Mouse (Mus musculus) brown adipose tissue, adult 24 weeks (tissue): ENCODE results near the gene Rnf207. TPM values are rescaled to one million over a fixed set of nuclear protein-coding genes. Genes with fewer than 3 reads are reported as not detected.

ENCODE experiments used
- H3K27ac ChIP-seq: fragments of 200-500 bp; replicated peaks from 2 replicates; pipeline ENCODE4 v1.5.1; 2012; ENCODE audit warnings: low read depth, mild to moderate bottlenecking, low read length
- H3K4me1 ChIP-seq: fragments of 200-500 bp; 2 replicates; pipeline ENCODE4 v1.6.1; 2012; ENCODE audit warnings: low read length, mixed read lengths; ENCODE audit not compliant: control insufficient read depth, insufficient read depth, insufficient read length
- H3K4me3 ChIP-seq: fragments of 200-500 bp; 2 replicates; pipeline ENCODE4 v1.5.1; 2012; ENCODE audit warnings: low read depth, mild to moderate bottlenecking, low read length, moderate library complexity; ENCODE audit not compliant: insufficient read depth
- polyA plus RNA-seq: library from polyadenylated mRNA; stranded (reverse); fragments of >200 nt; gene quantifications from 2 replicates; pipeline ENCODE4 v1.2.4, GENCODE M21; 2012; ENCODE audit not compliant: missing spikeins, insufficient read depth, insufficient read length

Rnf207 gene
- polyA plus RNA-seq, 1 experiment: not detected

GRCm38 (mm10) chr4:152291562-152291961 is 27.2 kb downstream of the Rnf207 start, which contains the start of gene Hes3:
Hes3 (minus strand) TSS chr4:152291662.
- Histone ChIP-seq H3K4me3 (no peak within 1 kb of the TSS), H3K4me1 (peaks cover 2% of the 10 kb centered on the region; the same call in 1 of the 2 replicates), H3K27ac (no peak within 1 kb of the TSS)

GRCm38 (mm10) chr4:152290991-152291390 is 27.8 kb downstream of the Rnf207 start:
- H3K4me1 ChIP-seq: no peaks in the 10 kb centered on the region; the same call in 1 of the 2 replicates
- H3K4me3 ChIP-seq: no peak overlapping the region
- H3K27ac ChIP-seq: no peak overlapping the region

- H3K4me3 ChIP-seq: no peak overlapping the region
- no peaks in the 10 kb centered on the region; the same call in 1 of the 2 replicates for H3K4me1 ChIP-seq
- no peak overlapping the region for H3K27ac ChIP-seq
These were observed 28.4 kb downstream of the Rnf207 start for GRCm38 (mm10) chr4:152290385-152290784.

- no peak overlapping the region for H3K27ac ChIP-seq
- H3K4me3 ChIP-seq: no peak overlapping the region
- no peaks in the 10 kb centered on the region for H3K4me1 ChIP-seq
These were observed 30.3 kb downstream of the Rnf207 start for GRCm38 (mm10) chr4:152288398-152288945.

GRCm38 (mm10) chr4:152287317-152288120 is 31.3 kb downstream of the Rnf207 start:
- no peaks in the 10 kb centered on the region for H3K4me1 ChIP-seq
- H3K4me3 ChIP-seq: no peak overlapping the region

GRCm38 (mm10) chr4:152286887-152287286 is 31.9 kb downstream of the Rnf207 start:
- Histone ChIP-seq H3K4me1 (no peaks in the 10 kb centered on the region), H3K4me3 (no peak overlapping the region), H3K27ac (no peak overlapping the region)

More at GRCm38 (mm10) chr4:152287317-152288120, 31.3 kb downstream of the Rnf207 start:
- H3K27ac ChIP-seq: no peak overlapping the region

GRCm38 (mm10) chr4:152286183-152286582 is 32.6 kb downstream of the Rnf207 start:
- no peak overlapping the region for H3K4me3 ChIP-seq
- no peak overlapping the region for H3K27ac ChIP-seq
- H3K4me1 ChIP-seq: no peaks in the 10 kb centered on the region

- Histone ChIP-seq H3K27ac (no peak overlapping the region), H3K4me1 (no peaks in the 10 kb centered on the region), H3K4me3 (no peak overlapping the region)
These were observed 33.3 kb downstream of the Rnf207 start for GRCm38 (mm10) chr4:152285505-152285904.

GRCm38 (mm10) chr4:152283186-152283950 is 35.4 kb downstream of the Rnf207 start:
- Histone ChIP-seq H3K4me1 (no peaks in the 10 kb centered on the region), H3K4me3 (peak overlapping the region; percentile 32; the same call in 1 of the 2 replicates), H3K27ac (no peak overlapping the region)

- Histone ChIP-seq H3K4me1 (no peaks in the 10 kb centered on the region), H3K27ac (no peak overlapping the region), H3K4me3 (peak overlapping the region; percentile 32; the same call in 1 of the 2 replicates)
These were observed 36.1 kb downstream of the Rnf207 start for GRCm38 (mm10) chr4:152282721-152283120.

- H3K4me3 ChIP-seq: no peak overlapping the region
- no peak overlapping the region for H3K27ac ChIP-seq
- no peaks in the 10 kb centered on the region for H3K4me1 ChIP-seq
These were observed 37.2 kb downstream of the Rnf207 start for GRCm38 (mm10) chr4:152281601-152282000.

- Histone ChIP-seq H3K4me3 (no peak overlapping the region), H3K27ac (no peak overlapping the region), H3K4me1 (no peaks in the 10 kb centered on the region)
These were observed 39.8 kb downstream of the Rnf207 start for GRCm38 (mm10) chr4:152278986-152279385.

- Histone ChIP-seq H3K4me3 (no peak overlapping the region), H3K4me1 (no peaks in the 10 kb centered on the region), H3K27ac (no peak overlapping the region)
These were observed 40.9 kb downstream of the Rnf207 start for GRCm38 (mm10) chr4:152277916-152278315.

- no peak overlapping the region for H3K4me3 ChIP-seq
- H3K4me1 ChIP-seq: no peaks in the 10 kb centered on the region
- no peak overlapping the region for H3K27ac ChIP-seq
These were observed 42.1 kb downstream of the Rnf207 start for GRCm38 (mm10) chr4:152276389-152277347.
